Mouse (Mus musculus) kidney, adult 11 months (tissue): ENCODE results near the gene Fbxl14.
"Not testable (repeated sequence)": the region's sequence is repeated elsewhere in the genome, so short reads cannot be mapped to it uniquely, and the experiment has no call there.

Experiments used
- DNase-seq: peaks from one replicate; pipeline ENCODE4 v3.0.0; 2022

The Fbxl14 gene

GRCm38 (mm10) chr6:119479343-119479875 is at the start of gene Fbxl14:
Fbxl14 (plus strand) TSS chr6:119479668.
- peak; percentile 80 for DNase-seq

GRCm38 (mm10) chr6:119430508-119430907 is 49.0 kb upstream of the Fbxl14 start:
- peak; percentile 71 for DNase-seq

GRCm38 (mm10) chr6:119431751-119432324 is 47.6 kb upstream of the Fbxl14 start:
- DNase-seq = peak; percentile 38

GRCm38 (mm10) chr6:119434394-119434793 is 45.1 kb upstream of the Fbxl14 start:
- no peak for DNase-seq

- no peak for DNase-seq
These were observed 41.3 kb upstream of the Fbxl14 start for GRCm38 (mm10) chr6:119437894-119438761.

DNA sequence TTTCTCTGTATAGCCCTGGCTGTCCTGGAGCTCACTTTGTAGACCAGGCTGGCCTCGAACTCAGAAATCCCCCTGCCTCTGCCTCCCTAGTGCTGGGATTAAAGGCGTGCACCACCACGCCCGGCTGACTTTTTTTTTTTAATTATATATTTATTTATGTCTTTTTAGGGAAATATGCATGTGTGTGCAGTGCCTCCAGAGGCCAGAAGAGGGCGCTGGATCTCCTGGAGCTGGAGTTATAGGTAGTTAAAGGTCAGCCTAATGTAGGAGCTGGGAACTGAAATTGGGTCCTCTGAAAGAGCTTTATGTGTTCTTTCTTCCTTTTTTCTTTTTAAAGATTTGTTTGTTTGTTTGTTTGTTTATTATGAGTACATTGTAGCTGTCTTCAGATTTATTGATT is 36.7 kb upstream of the Fbxl14 start:
- DNase-seq = not testable (repeated sequence)

GRCm38 (mm10) chr6:119443742-119444645 is 35.5 kb upstream of the Fbxl14 start:
- peak; percentile 68 for DNase-seq

DNA sequence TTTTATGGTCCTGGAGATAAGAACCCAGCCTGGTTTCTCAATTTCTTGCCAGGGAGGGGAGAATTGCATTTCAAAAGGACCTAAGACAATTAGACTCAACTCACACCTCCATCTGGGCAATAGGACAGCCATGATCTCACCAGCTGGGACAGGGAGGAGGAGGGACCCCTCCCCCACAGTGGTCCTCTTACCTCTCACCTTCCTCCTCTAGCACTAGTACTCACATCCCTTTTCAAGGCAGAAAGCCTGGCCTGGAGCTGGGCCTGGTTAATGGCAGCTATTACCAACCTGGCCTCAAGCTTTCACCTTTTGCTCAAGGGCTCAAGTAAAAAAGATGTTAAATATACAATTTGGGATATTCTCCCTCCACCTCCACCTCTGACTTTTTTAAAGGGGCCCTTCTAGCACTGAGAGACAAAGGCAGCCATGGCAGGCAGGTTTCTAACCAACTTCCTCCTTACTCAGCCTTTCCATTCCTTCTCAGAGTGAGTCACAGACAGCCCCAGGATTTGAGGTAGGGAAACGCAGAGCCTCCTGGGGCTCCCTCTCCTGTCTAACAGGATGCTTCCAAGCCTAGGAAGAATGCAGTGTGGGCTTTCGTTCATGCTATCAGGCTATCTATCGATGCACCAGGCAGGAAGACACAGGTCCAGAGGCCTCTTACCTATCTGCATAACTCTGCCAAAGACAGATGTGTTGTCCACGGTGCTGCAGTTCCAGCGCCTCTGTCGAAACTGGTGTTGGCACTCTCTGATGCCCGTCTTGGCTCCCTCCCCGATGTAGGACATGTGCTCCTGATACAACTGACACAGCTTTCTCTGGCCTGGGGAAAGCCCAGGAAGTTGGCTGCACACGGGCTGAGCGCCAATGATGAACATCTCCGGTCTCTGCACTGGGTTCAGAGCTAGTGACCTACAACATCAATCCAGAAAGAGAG is 33.5 kb upstream of the Fbxl14 start:
- no peak for DNase-seq

GRCm38 (mm10) chr6:119448321-119449059 is 31.0 kb upstream of the Fbxl14 start:
- DNase-seq = peak; percentile 43

DNA sequence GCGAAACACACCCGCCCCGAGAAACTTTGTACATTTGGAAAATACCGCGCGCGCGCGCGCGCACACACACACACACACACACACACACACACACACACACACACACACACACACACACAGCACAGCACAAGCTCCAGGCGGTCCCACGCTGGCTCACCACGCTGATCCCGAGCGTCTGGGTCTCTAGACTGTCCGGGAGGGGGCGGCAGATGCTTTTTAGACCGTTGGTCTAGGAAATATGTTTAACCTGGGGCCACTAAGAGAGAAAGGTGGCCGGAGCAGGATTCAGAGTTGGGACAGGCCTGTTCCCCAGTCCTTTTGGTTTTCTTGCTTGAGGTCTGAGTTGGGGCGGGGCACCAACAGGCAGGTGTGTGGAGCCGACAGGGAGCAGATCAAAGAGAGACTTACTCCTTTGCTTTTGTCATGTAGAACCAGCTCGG is 30.4 kb upstream of the Fbxl14 start:
- peak; percentile 66 for DNase-seq

DNA sequence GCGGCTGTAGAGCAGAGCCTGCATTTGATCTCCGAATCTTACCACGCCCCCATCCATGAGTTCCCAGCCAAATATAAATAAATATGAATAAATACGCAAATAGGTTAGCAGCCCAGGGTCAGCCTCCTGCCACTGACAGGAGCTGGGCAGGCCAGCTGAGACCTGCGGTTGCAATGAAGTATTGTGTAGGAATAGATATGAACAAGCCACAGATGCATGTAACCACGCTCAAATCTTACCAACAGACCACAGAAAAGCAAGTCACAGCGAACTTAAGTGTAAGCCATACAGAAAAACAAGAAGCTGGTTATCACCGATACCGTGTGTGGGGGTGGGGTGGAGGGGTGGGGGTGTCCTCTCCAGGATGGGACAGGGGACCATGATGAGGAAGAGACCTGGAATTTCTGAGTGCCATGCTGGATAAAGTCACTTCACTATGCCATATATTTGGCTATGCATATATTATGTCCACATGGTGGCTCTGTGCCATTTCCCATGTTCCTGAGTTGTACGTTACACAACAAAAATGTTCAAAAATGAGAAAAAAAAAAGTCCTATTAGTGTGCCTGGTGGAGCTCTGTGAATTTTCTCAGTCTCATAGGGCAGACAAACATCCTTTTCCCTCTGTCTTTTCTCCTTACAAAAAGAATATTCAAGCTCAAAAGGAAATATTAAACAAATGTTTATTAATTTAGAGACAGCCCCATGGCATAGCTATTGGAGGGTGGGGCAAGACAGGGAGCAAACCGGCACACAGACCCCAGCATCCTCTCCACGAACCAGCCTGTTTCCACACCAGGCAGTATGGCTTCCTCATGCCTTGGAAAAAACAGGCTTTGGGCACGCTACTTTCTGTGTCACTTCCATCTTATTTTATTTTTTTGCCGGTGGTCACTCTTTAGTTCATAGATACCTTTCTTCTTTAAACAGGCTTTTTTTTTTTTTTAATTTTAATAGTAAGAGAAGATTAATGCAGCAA is 28.2 kb upstream of the Fbxl14 start:
- no peak for DNase-seq

DNA sequence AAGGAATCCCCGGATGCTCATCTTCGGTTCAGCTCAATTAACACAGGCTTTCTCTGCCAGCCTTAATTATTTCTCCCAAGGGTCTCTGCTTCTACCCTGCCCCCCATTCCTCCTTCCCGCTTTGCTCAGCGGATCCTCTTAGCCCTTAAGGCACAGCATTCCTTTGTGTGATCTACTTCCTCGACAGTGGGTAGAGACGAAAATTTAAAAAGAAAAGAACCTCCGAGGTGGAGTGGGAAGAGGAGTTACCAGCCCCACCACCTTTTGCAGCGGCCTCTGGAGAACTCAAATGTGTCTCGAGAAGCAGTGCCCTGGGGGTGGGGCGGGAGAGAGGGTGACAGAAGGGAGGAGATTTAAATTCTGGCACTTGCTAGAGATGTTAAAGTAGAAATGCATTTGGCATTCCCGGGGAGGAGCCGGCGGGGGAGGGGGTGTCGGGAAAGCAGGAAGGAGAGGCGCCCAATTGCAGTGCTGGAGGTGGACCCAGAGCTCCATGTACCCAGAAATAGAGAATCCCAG is 27.4 kb upstream of the Fbxl14 start:
- DNase-seq = peak; percentile 43

DNA sequence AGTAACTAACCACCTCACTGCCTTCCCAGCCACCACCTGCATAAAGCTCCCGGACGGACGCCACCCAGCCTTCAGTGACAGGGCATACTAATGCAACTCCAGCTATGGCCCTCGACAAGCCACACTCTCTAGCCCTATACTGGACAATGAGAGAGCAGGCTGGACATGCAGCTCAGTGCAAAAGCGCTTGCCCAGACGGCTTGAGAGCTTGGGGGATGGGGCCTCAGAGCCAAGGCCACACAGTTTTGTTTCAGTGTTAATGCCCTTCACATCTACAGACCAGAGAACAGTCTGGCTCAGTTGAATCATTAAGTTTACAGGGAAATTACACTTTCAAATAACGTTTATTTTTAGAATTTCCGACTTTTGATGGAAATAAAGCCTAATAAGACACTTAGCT is 21.3 kb upstream of the Fbxl14 start:
- DNase-seq = no peak

DNA sequence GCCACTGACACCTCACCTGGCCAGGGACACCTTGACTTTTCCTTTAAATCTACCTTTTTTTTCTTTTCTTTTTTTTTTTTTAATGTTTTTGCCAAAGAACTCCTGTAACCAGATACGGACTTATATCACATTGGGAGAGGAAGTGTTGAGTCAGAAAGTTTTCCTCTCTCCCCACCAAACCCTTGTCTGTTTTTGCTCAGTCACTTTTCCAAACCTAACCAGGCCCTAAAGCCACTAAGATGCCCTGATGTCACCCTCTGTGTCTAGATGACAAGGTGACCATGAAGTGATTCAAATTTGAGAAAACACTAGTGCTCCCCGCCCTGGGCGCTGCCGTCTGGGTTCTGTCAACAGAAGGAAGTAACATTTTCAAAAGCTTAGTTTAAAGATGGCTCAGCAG is 20.4 kb upstream of the Fbxl14 start:
- no peak for DNase-seq

- DNase-seq = no peak
These were observed 19.1 kb upstream of the Fbxl14 start for GRCm38 (mm10) chr6:119460391-119460790.

- DNase-seq = no peak
These were observed 13.3 kb upstream of the Fbxl14 start for GRCm38 (mm10) chr6:119466161-119466560.

DNA sequence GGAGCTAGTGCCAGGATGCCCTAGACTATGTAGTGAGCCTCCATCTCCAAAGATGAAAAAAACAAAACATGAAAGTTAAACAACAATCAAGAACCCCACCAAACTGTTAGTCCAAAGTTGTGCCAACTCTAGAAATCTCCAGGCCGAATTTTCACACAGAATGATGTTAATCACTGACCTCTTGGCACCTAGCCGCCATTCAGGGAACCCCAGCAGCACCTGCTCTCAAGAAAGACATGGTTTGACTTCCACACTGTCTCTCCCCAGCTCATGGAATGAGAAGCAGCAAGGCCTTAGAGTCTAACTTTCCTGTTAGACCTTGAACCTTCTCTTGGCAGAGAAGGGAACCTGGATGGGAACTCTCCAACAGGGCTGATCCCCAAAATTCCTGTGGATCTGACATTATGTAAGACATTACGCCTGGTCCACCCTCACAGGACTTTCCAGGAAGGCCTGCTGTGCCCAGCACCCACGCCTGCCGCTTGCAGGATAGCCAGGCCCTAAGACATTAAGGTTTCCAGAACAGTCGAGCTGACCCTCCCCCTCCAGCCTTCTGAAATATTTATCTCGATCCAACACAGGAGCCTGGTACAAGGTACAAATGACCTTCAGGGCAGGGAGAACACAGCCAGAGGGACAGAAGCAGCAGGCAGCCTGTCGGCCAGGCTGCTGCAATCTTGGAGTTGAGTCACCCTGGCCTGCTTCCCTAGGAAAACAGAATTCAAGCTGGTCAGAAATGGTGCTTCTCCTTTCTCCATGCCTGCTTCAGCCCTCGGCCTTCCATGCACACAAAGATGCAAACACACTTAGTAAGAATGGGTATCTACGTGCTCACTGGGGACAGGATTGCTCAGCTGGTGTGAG is 12.3 kb upstream of the Fbxl14 start:
- peak; percentile 91 for DNase-seq

- no peak for DNase-seq
These were observed 11.7 kb upstream of the Fbxl14 start for GRCm38 (mm10) chr6:119467785-119468059.

- DNase-seq = no peak
These were observed 8.7 kb upstream of the Fbxl14 start for GRCm38 (mm10) chr6:119470777-119471176.
